Mouse (Mus musculus) frontal cortex, adult (tissue): Measurements from ENCODE around the gene Atoh8.

Experiments
- ATAC-seq: cut with Nextera tagmentation; 2 replicates; pipeline ENCODE4 v1.9.2; 2017; ENCODE audit warnings: mild to moderate bottlenecking, moderate library complexity, mixed read lengths; ENCODE audit not compliant: low TSS enrichment

Atoh8 gene

GRCm38 (mm10) chr6:72190577-72190976, 44.8 kb downstream of the Atoh8 start:
- no peak for ATAC-seq

DNA sequence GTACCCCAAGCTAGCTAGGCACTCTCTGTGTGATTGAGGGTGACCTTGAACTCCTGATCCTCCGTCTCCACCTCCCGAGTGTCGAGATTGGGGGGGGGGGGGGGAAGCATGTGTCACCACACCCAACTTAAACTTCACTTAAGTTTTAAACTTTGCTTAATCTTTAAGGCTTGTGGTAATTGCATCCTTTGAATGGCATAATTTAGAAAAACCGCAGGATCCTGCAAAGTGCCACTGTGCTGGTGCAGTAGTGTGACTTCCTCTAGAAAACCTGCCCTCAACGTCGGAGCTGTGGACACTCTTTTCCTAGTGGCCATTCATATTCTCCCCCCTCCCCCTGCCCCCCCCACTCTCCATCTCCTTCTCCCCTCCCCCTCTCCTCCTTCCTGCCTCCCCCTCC, 45.3 kb downstream of the Atoh8 start:
- no peak for ATAC-seq

- ATAC-seq: no peak
Observed at GRCm38 (mm10) chr6:72189061-72189863, 46.1 kb downstream of the Atoh8 start.

GRCm38 (mm10) chr6:72186809-72187208, 48.6 kb downstream of the Atoh8 start:
- no peak for ATAC-seq

DNA sequence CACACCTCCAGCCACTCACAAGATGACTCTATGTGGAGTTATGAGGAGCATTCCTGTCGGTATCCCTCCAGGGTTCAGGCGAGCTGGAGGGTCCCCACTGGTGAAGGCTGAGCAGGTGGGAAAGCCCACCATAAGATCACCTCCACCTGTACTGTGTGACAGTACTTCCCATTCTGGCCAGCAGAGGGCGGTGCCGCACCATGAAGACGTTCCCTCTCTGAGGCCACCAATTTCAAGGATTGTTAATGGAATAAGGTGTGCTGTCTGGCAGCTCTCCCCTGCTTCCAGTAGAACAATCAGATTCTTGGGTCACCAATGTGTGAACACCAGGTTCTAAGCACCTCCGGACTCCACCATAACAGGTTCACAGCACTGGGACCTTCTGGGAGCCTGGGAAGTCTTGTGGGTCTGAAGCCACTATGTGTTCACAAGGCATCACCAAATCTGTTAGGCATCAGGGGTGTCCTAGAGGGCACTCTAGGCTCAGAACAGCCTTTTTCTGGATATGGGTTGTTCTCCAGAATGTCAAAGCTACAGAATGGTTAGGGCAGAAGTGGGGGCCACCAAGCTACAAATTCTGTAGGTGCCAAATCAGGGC, 49.4 kb downstream of the Atoh8 start:
- peak; percentile 76 for ATAC-seq

GRCm38 (mm10) chr6:72184576-72184975, 50.8 kb downstream of the Atoh8 start:
- ATAC-seq: no peak

- no peak for ATAC-seq
Observed at GRCm38 (mm10) chr6:72179562-72180502, 55.5 kb downstream of the Atoh8 start.

- ATAC-seq: no peak
Observed at GRCm38 (mm10) chr6:72179006-72179405, 56.4 kb downstream of the Atoh8 start.

DNA sequence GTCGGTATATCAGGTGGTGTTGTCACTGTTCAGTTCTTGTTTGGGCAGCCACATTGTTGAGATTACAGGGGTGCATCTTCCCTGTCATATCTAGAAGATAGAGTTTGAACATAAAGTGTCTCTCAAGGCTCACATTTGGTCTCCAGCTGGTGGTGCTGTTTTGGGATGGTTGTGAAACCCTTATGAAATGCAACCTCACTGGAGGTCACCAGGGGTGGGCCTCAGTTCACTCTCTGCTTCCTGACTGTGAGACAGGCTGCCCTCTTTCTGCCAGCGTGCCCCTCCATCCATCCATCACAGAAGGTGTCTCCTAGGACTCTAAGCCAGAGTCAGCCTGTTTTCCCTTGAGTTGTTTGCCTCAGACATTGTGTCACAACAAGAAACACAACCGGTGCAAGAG, 58.0 kb downstream of the Atoh8 start:
- ATAC-seq: no peak

DNA sequence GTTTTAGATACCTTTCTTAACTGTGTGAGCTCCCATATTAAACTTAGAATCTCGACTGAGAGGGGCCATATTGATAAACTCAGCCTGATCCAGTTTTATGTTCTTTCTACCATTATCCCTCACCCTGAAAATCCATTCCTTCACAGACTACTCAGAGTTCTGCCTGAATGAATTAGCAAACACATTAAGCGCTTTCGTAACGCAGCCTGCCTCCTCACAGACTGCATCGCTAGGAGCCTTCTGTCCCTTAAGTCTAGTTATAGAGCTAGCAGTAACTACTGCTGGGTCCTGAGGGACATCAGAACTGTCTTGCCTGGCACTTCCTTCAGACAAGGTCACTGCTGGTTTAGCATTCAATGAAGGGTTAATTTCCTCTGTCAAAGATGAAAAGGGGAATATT, 59.4 kb downstream of the Atoh8 start:
- ATAC-seq: peak; percentile 88

GRCm38 (mm10) chr6:72175419-72175818, 60.0 kb downstream of the Atoh8 start:
- ATAC-seq: no peak

GRCm38 (mm10) chr6:72173350-72173749, 62.0 kb downstream of the Atoh8 start:
- ATAC-seq: no peak

DNA sequence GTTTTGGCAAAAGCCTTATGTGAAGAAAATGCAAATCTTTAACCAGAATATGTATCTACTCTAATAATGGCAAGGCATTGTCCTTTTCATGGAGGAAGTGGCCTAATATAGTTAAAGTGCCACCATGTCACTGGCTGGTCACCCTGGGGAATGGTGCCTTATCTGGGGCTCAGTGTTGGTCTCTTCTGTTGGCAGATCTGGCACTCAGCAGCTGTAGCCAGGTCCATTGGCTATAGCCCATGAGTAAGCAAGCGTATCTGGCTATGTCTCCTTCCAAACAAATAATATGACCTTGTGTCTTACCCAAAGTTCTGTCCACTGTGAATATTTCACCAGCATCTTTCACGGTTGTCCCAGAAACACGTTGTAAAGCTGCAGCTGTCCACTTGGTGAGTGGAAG, 64.0 kb downstream of the Atoh8 start:
- ATAC-seq: no peak

DNA sequence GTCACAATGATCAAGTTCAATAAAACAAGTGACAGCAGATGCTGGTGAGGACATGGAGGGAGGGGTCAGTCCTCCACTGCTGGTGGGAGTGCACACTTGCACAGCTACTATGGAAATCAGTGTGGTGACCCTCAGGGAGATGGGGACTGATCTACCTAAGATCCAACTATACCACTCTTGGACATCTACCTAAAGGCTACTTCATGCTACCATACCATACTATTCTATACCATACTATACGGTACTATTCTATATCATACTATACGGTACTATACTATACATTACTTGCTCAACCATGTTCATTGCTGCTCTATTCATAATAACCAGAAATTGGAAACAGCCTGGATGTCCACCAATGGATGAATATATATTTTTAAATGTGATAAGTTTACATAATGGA, 69.5 kb downstream of the Atoh8 start:
- ATAC-seq: no peak

GRCm38 (mm10) chr6:72164321-72165275, 70.8 kb downstream of the Atoh8 start:
- ATAC-seq: peak; percentile 98

DNA sequence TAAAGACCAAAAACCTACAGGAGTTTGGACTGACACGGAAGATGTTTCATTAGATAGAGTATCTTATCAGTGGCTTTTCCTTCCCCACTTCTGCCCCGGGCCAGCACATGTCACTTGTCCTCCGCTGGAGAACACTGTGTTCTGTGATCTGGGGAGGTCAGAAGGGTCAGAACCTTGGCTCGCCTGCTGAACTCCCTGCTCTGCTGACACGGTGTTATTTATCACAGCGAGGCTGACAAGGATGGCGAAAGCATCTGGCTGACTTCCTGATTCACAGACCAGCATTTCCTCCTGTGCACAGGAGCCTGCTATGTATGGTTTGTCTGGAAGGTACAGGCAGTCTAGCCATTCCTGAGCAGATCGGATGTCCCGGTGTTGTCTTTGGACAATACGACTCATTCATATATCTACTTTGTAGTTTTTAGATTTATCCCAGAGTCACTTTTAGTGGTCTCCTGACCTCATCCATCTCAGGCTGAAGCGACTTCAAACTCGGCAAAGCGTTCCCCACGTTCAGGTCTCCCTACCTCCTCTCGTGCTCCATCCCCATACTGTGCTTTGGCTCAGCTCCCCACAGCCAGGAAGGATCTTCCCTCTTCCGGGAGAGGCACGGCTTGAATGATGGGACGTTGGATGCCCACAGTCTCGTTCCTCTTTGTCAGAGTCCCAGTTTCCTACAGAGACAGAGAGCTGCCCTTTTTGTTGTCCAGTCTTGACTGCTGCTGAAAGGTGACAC, 73.1 kb downstream of the Atoh8 start:
- ATAC-seq: no peak

- no peak for ATAC-seq
Observed at GRCm38 (mm10) chr6:72161751-72162150, 73.6 kb downstream of the Atoh8 start.

GRCm38 (mm10) chr6:72160991-72161390, 74.4 kb downstream of the Atoh8 start:
- no peak for ATAC-seq

DNA sequence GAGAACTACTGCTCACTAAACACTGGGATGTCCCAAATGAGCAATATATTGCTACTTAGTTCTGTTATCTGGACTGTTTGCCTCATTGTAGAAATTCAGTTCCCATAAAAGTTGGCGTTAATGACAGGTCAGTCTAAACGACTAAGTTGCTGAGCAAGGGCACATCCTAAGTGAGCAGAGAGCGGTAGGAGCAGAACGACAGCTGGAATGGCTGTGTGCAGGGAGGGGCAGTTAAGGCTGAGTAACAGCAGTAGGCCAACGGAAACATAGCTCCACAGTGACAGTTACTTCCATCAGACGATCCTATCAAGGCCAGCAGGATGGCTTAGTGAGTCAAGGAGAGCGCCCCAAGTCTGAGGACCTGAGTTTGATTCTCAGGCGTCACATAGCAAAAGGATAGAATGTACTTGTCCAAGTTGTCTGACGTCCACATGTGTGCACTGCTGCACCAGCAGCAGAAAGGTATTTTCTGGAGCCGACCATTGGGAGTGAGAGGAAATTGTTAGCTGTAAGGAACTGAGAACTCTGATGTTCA, 75.4 kb downstream of the Atoh8 start:
- no peak for ATAC-seq
